Mouse (Mus musculus) small intestine, adult 2 months (tissue): ENCODE measurements at regions not wholly inside any gene's neighbourhood (a gene's known extent, or its start where the extent isn't known, plus 50 kb on each side); places are given as distances from the start of the nearest gene placed in this dataset.

Experiments
- H3K27ac ChIP-seq: fragments of 200-500 bp; 2 replicates; pipeline ENCODE4 v1.5.1; 2012; ENCODE audit warnings: low read depth, low read length, control low read depth, inconsistent platforms; ENCODE audit not compliant: insufficient read depth
- H3K27me3 ChIP-seq: fragments of 200-500 bp; 2 replicates; pipeline ENCODE4 v1.6.1; 2012; ENCODE audit warnings: mild to moderate bottlenecking, moderate library complexity, low read length, inconsistent platforms; ENCODE audit not compliant: control insufficient read depth, insufficient read depth
- H3K36me3 ChIP-seq: fragments of 200-500 bp; 2 replicates; pipeline ENCODE4 v1.6.1; 2012; ENCODE audit warnings: mild to moderate bottlenecking, low read length, control low read depth, inconsistent platforms; ENCODE audit not compliant: control insufficient read depth, insufficient read depth
- H3K4me1 ChIP-seq: fragments of 200-500 bp; 2 replicates; pipeline ENCODE4 v1.6.1; 2012; ENCODE audit warnings: low read length, inconsistent platforms, mixed read lengths; ENCODE audit not compliant: control insufficient read depth, insufficient read depth, insufficient read length
- H3K4me3 ChIP-seq: fragments of 200-500 bp; 2 replicates; pipeline ENCODE4 v1.5.1; 2012; ENCODE audit warnings: low read depth, mild to moderate bottlenecking, control low read depth, inconsistent platforms, low read length, moderate library complexity
- CTCF ChIP-seq: fragments of 200-500 bp; IDR thresholded peaks from 2 replicates; pipeline ENCODE4 v1.5.1; 2012; ENCODE audit warnings: low read depth, mild to moderate bottlenecking, control low read depth, inconsistent platforms, low read length, moderate library complexity, mixed read lengths; ENCODE audit not compliant: insufficient replicate concordance, insufficient read length; ENCODE audit errors: extremely low read depth
- POLR2A ChIP-seq: fragments of 200-500 bp; IDR thresholded peaks from 2 replicates; pipeline ENCODE4 v1.6.1; 2012; ENCODE audit warnings: low read depth, mild to moderate bottlenecking, control low read depth, inconsistent platforms, low read length, moderate library complexity
- WGBS: fragments of 180-500 bp; shearing (Covaris S2); methylation state at CpG from one replicate; pipeline ENCODE4 v1.1.7; 2018; 5-methylcytosine and 5-hydroxymethylcytosine counted together

GRCm38 (mm10) chr11:8247024-8247423, 417.3 kb downstream of the Tns3 start:
- H3K4me3 ChIP-seq, result no peak overlapping the region
- WGBS, result 79% methylated on average over 2 of the region's 2 CpGs
- H3K27me3 ChIP-seq, result no peaks in the 10 kb centered on the region
- TF ChIP-seq CTCF, result no peak
- no peak for TF ChIP-seq POLR2A
- H3K27ac ChIP-seq, result no peak overlapping the region
- no peaks in the 10 kb centered on the region for H3K36me3 ChIP-seq
- no peaks in the 10 kb centered on the region for H3K4me1 ChIP-seq

- 48% methylated on average over 3 of the region's 3 CpGs for WGBS
- H3K27me3 ChIP-seq, result no peaks in the 10 kb centered on the region
- TF ChIP-seq POLR2A, result no peak
- TF ChIP-seq CTCF, result no peak
- no peaks in the 10 kb centered on the region for H3K36me3 ChIP-seq
- H3K27ac ChIP-seq, result no peak overlapping the region
- no peak overlapping the region for H3K4me3 ChIP-seq
- no peaks in the 10 kb centered on the region for H3K4me1 ChIP-seq
Observed at GRCm38 (mm10) chr11:8245408-8246003, 418.8 kb downstream of the Tns3 start.

GRCm38 (mm10) chr11:8238498-8238897, 425.8 kb downstream of the Tns3 start:
- Histone ChIP-seq H3K4me3 (no peak overlapping the region), H3K36me3 (no peaks in the 10 kb centered on the region), H3K27ac (no peak overlapping the region), H3K4me1 (no peaks in the 10 kb centered on the region), H3K27me3 (no peaks in the 10 kb centered on the region)
- WGBS, result 38% methylated on average over 1 of the region's 1 CpGs
- no peak for TF ChIP-seq POLR2A
- TF ChIP-seq CTCF, result no peak

- H3K36me3 ChIP-seq, result no peaks in the 10 kb centered on the region
- TF ChIP-seq CTCF (no peak), POLR2A (no peak)
- 62% methylated on average over 4 of the region's 4 CpGs for WGBS
- no peak overlapping the region for H3K27ac ChIP-seq
- H3K4me1 ChIP-seq, result no peaks in the 10 kb centered on the region
- no peak overlapping the region for H3K4me3 ChIP-seq
- H3K27me3 ChIP-seq, result no peaks in the 10 kb centered on the region
Observed at GRCm38 (mm10) chr11:8237556-8237955, 426.8 kb downstream of the Tns3 start.

GRCm38 (mm10) chr11:8236056-8236455, 428.3 kb downstream of the Tns3 start:
- 70% methylated on average over 2 of the region's 2 CpGs for WGBS
- Histone ChIP-seq H3K4me3 (no peak overlapping the region), H3K27me3 (no peaks in the 10 kb centered on the region), H3K4me1 (no peaks in the 10 kb centered on the region), H3K27ac (no peak overlapping the region), H3K36me3 (no peaks in the 10 kb centered on the region)
- no peak for TF ChIP-seq POLR2A
- no peak for TF ChIP-seq CTCF

- no peak for TF ChIP-seq CTCF
- TF ChIP-seq POLR2A, result no peak
- H3K36me3 ChIP-seq, result no peaks in the 10 kb centered on the region
- no peaks in the 10 kb centered on the region for H3K4me1 ChIP-seq
- no peak overlapping the region for H3K4me3 ChIP-seq
- H3K27me3 ChIP-seq, result no peaks in the 10 kb centered on the region
- no peak overlapping the region for H3K27ac ChIP-seq
- WGBS, result 72% methylated on average over 9 of the region's 9 CpGs
Observed at GRCm38 (mm10) chr11:8232636-8233189, 431.6 kb downstream of the Tns3 start.

- 63% methylated on average over 7 of the region's 7 CpGs for WGBS
- TF ChIP-seq CTCF (no peak), POLR2A (no peak)
- no peaks in the 10 kb centered on the region for H3K4me1 ChIP-seq
- no peaks in the 10 kb centered on the region for H3K27me3 ChIP-seq
- H3K27ac ChIP-seq, result no peak overlapping the region
- H3K36me3 ChIP-seq, result no peaks in the 10 kb centered on the region
- no peak overlapping the region for H3K4me3 ChIP-seq
Observed at GRCm38 (mm10) chr11:8229787-8230186, 434.5 kb downstream of the Tns3 start.
